Mouse (Mus musculus): Measurements from ENCODE around the gene Ddit4.

DNA sequence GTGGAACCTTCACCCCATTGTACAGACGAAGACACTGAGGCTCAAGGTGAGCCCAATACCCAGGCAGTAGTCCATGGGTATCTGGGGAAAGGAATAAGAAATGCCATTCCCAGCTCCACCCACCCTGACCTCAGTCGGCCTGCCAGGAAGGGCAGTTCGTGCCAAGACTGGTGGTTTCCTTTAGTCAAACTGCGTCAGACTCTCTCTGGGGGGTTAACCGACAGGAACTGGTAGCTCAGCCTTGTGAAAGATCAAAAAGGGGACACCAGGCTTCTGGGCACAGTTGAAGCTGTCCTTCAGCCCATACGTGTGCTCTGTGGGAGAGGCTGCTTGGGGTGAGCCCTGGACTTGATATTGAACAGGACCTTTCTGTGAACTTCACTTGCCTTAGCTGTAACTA lies 19.1 kb downstream of the Ddit4 start:
- TF ChIP-seq POLR2A (IDR thresholded peaks at IDR 0.05; ENCODE audit: low read depth, low read length) (no peak), MXI1 (IDR thresholded peaks at IDR 0.05; ENCODE audit: low read depth, low read length) (no peak), ZC3H11A (IDR thresholded peaks at IDR 0.05; ENCODE audit: low read depth, low read length) (no peak), CTCF (conservative IDR thresholded peaks at IDR 0.05 in 1 of 2, IDR thresholded peaks at IDR 0.05 in 1 of 2; ENCODE audit: low read depth in 2 of 2, low read length in 2 of 2) (no peak), UBTF (IDR thresholded peaks at IDR 0.05; ENCODE audit: low read depth, low read length) (no peak), MAFK (IDR thresholded peaks at IDR 0.05; ENCODE audit: insufficient replicate concordance, low read length) (no peak)
